ENCODE assay signal across 8 mouse cellular contexts in genomic region chr17:28341091-28341490, GRCm38 (mm10). TPM values are rescaled to one million over a fixed set of nuclear protein-coding genes. Genes with fewer than 3 reads are reported as not detected.
A peak's percentile ranks its signal among the peaks of the same experiment; 100 is the strongest.
DNase-seq lines count a peak whose midpoint lies in the region; ATAC-seq and TF ChIP-seq lines count a peak whose summit lies in the region.

No protein-coding gene starts in this region.

- peak overlapping the region; percentile 74 for H3K27ac ChIP-seq in midbrain, embryonic 10.5 days (replicated peaks)
- H3K27ac ChIP-seq in small intestine, adult 2 months (ENCODE audit: insufficient read depth, low read depth, low read length), result peak overlapping the region; percentile 26; the same call in 1 of the 2 replicates

- peak; percentile 10; the same call in 1 of the 2 replicates for TF ChIP-seq POLR2A in small intestine, adult 2 months (IDR thresholded peaks at IDR 0.05; ENCODE audit: low read depth, low read length)

- no peak for TF ChIP-seq CTCF in small intestine, adult 2 months (IDR thresholded peaks at IDR 0.05; ENCODE audit: extremely low read depth, insufficient read length, insufficient replicate concordance, low read depth, low read length)

- 6% methylated on average over 26 of the region's 26 CpGs for WGBS in midbrain, embryonic 10.5 days
- WGBS in small intestine, adult 2 months, result 7% methylated on average over 26 of the region's 26 CpGs

- H3K4me1 ChIP-seq in midbrain, embryonic 10.5 days, result peaks cover 40% of the 10 kb centered on the region
- H3K4me1 ChIP-seq in small intestine, adult 2 months (ENCODE audit: control insufficient read depth, insufficient read depth, insufficient read length, low read length), result peaks cover 31% of the 10 kb centered on the region

- H3K27me3 ChIP-seq in midbrain, embryonic 10.5 days (ENCODE audit: low read depth, poor library complexity, severe bottlenecking), result peaks cover 51% of the 10 kb centered on the region
- no peaks in the 10 kb centered on the region for H3K27me3 ChIP-seq in small intestine, adult 2 months (ENCODE audit: control insufficient read depth, insufficient read depth, low read length)

- H3K36me3 ChIP-seq in midbrain, embryonic 10.5 days, result peaks cover 47% of the 10 kb centered on the region
- peaks cover 7% of the 10 kb centered on the region for H3K36me3 ChIP-seq in small intestine, adult 2 months (ENCODE audit: control insufficient read depth, insufficient read depth, low read length)

- ATAC-seq in CD4-positive, CD25-positive, alpha-beta regulatory T cell, adult 4 months, result no peak

- DNase-seq in CD4-positive, CD25-positive, alpha-beta regulatory T cell, adult 2 months (ENCODE audit: low read depth, low spot score), result peak; percentile 52
- peak; percentile 83 for DNase-seq in embryo, embryonic 9.5 days (ENCODE audit: extremely low spot score)
- peak; percentile 62 to 75 for DNase-seq in gastrocnemius, postnatal 36 days
- DNase-seq in induced T-regulatory cell, adult 2 months (ENCODE audit: low read depth), result peak; percentile 58
- DNase-seq in left cerebral cortex, postnatal 4 days, result peak; percentile 93
- peak; percentile 67 for DNase-seq in midbrain, embryonic 10.5 days (ENCODE audit: low spot score)

- H3K9me3 ChIP-seq in midbrain, embryonic 10.5 days (replicated peaks), result no peaks in the 10 kb centered on the region

- peak overlapping the region; percentile 50 for H3K4me3 ChIP-seq in midbrain, embryonic 10.5 days
- H3K4me3 ChIP-seq in small intestine, adult 2 months (ENCODE audit: low read depth, low read length), result peak overlapping the region; percentile 1; the same call in 1 of the 2 replicates

- intact Hi-C loops in gastrocnemius, postnatal 36 days (cut with DNase I), result no loop called here
- intact Hi-C loops in left cerebral cortex, postnatal 4 days (cut with DNase I), result no loop called here

RNA-seq across cellular contexts. Expression of gene Tead3, which starts 9.5 kb away (rescaled TPM):
- not detected for polyA plus RNA-seq in CD4-positive, CD25-positive, alpha-beta regulatory T cell, adult 4 months (2017; shearing (Covaris generic))
- total RNA-seq in gastrocnemius, postnatal 36 days (2021), result 1 to 10 TPM; 5.7 to 8.1 TPM
- 1 to 10 TPM; 5.8 to 6.3 TPM for total RNA-seq in left cerebral cortex, postnatal 4 days (2021)
- polyA plus RNA-seq in midbrain, embryonic 10.5 days (2016; fragmentation: Nextera tagmentation; extraction: Ambion mirVana), result 5.0 and 5.2 TPM in 2 replicates
- polyA plus RNA-seq in small intestine, adult 2 months (2012; rRNA removed), result 25.2 and 36.7 TPM in 2 replicates

RNA-seq across cellular contexts. Expression of gene Rpl10a, which starts 12.8 kb away (rescaled TPM):
- 100 to 1,000 TPM; 798 to 811 TPM for polyA plus RNA-seq in CD4-positive, CD25-positive, alpha-beta regulatory T cell, adult 4 months (2017; shearing (Covaris generic))
- 100 to 1,000 TPM; 327 to 414 TPM for total RNA-seq in gastrocnemius, postnatal 36 days (2021)
- total RNA-seq in left cerebral cortex, postnatal 4 days (2021), result 100 to 1,000 TPM; 646 to 664 TPM
- 426 and 489 TPM in 2 replicates for polyA plus RNA-seq in midbrain, embryonic 10.5 days (2016; fragmentation: Nextera tagmentation; extraction: Ambion mirVana)
- 1,432 and 2,365 TPM in 2 replicates for polyA plus RNA-seq in small intestine, adult 2 months (2012; rRNA removed)

RNA-seq across cellular contexts. Expression of gene Tulp1, which starts 23.9 kb away (rescaled TPM):
- polyA plus RNA-seq in CD4-positive, CD25-positive, alpha-beta regulatory T cell, adult 4 months (2017; shearing (Covaris generic)), result under 1 TPM in 1 of 2 experiments, not detected in 1; 0.34 TPM
- not detected for total RNA-seq in gastrocnemius, postnatal 36 days (2021)
- total RNA-seq in left cerebral cortex, postnatal 4 days (2021), result under 1 TPM; 0.58 to 0.92 TPM
- 2.8 and 5.0 TPM in 2 replicates for polyA plus RNA-seq in midbrain, embryonic 10.5 days (2016; fragmentation: Nextera tagmentation; extraction: Ambion mirVana)
- polyA plus RNA-seq in small intestine, adult 2 months (2012; rRNA removed), result 0.34 TPM in 1 of 2 replicates, not detected in the other

RNA-seq across cellular contexts. Expression of gene Fance, which starts 27.8 kb away (rescaled TPM):
- 1 to 10 TPM; 3.7 to 7.7 TPM for polyA plus RNA-seq in CD4-positive, CD25-positive, alpha-beta regulatory T cell, adult 4 months (2017; shearing (Covaris generic))
- 10 to 100 TPM in 1 of 2 experiments, 1 to 10 TPM in 1; 7.0 to 10.3 TPM for total RNA-seq in gastrocnemius, postnatal 36 days (2021)
- total RNA-seq in left cerebral cortex, postnatal 4 days (2021), result 10 to 100 TPM; 28.9 to 29.0 TPM
- 28.2 and 30.8 TPM in 2 replicates for polyA plus RNA-seq in midbrain, embryonic 10.5 days (2016; fragmentation: Nextera tagmentation; extraction: Ambion mirVana)
- polyA plus RNA-seq in small intestine, adult 2 months (2012; rRNA removed), result 13.3 and 16.6 TPM in 2 replicates
